Mouse (Mus musculus) heart, postnatal 10 days (tissue): ENCODE measurements at regions not wholly inside any gene's neighbourhood (a gene's known extent, or its start where the extent isn't known, plus 50 kb on each side); places are given as distances from the start of the nearest gene placed in this dataset.
A peak's percentile ranks its signal among the peaks of the same experiment; 100 is the strongest.

Experiments used
- DNase-seq, 2 experiments: peaks; one replicate each; pipeline ENCODE4 v3.0.0; 2021
- intact Hi-C: fragments of 180-260 bp; cut with DNase I; formaldehyde crosslinking; loops from one replicate; pipeline ENCODE4 v1.15.1; 2025

- no peak for DNase-seq
- intact Hi-C loops, result no loop called here
These were observed 98.5 kb upstream of the Pmfbp1 start for GRCm38 (mm10) chr8:109395133-109395855.

GRCm38 (mm10) chr8:109399616-109400015, 94.2 kb upstream of the Pmfbp1 start:
- intact Hi-C loops, result no loop called here
- DNase-seq, result no peak

GRCm38 (mm10) chr8:109400192-109400591, 93.6 kb upstream of the Pmfbp1 start:
- intact Hi-C loops, result no loop called here

GRCm38 (mm10) chr8:109407913-109408312, 85.9 kb upstream of the Pmfbp1 start:
- intact Hi-C loops, result no loop called here
- DNase-seq, result no peak

More at GRCm38 (mm10) chr8:109400192-109400591, 93.6 kb upstream of the Pmfbp1 start:
- no peak for DNase-seq

- DNase-seq, result no peak
These were observed 83.3 kb upstream of the Pmfbp1 start for GRCm38 (mm10) chr8:109410531-109410930.

GRCm38 (mm10) chr8:109413386-109413785, 80.4 kb upstream of the Pmfbp1 start:
- intact Hi-C loops, result no loop called here
- no peak for DNase-seq

More at GRCm38 (mm10) chr8:109410531-109410930, 83.3 kb upstream of the Pmfbp1 start:
- intact Hi-C loops, result no loop called here

GRCm38 (mm10) chr8:109415315-109415714, 78.5 kb upstream of the Pmfbp1 start:
- no peak for DNase-seq
- intact Hi-C loops, result loop anchor here (5.0 kb wide), 3 partner anchors 1533 to 1813 kb away; no protein-coding TSS in a partner anchor

GRCm38 (mm10) chr8:109415906-109416305, 77.9 kb upstream of the Pmfbp1 start:
- DNase-seq, result no peak
- intact Hi-C loops, result loop anchor here (5.0 kb wide), 3 partner anchors 1534 to 1814 kb away; no protein-coding TSS in a partner anchor

GRCm38 (mm10) chr8:109416327-109417100, 77.3 kb upstream of the Pmfbp1 start:
- intact Hi-C loops, result loop anchor here (5.0 kb wide), 3 partner anchors 1534 to 1814 kb away; no protein-coding TSS in a partner anchor
- DNase-seq, result no peak

GRCm38 (mm10) chr8:109417222-109417621, 76.6 kb upstream of the Pmfbp1 start:
- DNase-seq, result peak; percentile 11 to 37
- intact Hi-C loops, result loop anchor here (5.0 kb wide), 3 partner anchors 1535 to 1815 kb away; no protein-coding TSS in a partner anchor

- DNase-seq, result no peak
- intact Hi-C loops, result loop anchor here (5.0 kb wide), 3 partner anchors 1536 to 1816 kb away; no protein-coding TSS in a partner anchor
These were observed 75.9 kb upstream of the Pmfbp1 start for GRCm38 (mm10) chr8:109417971-109418370.

- intact Hi-C loops, result loop anchor here (5.0 kb wide), 3 partner anchors 1537 to 1817 kb away; no protein-coding TSS in a partner anchor
- no peak for DNase-seq
These were observed 74.7 kb upstream of the Pmfbp1 start for GRCm38 (mm10) chr8:109419029-109419596.

- no peak for DNase-seq
- intact Hi-C loops, result no loop called here
These were observed 69.8 kb upstream of the Pmfbp1 start for GRCm38 (mm10) chr8:109424004-109424403.

GRCm38 (mm10) chr8:109428551-109428950, 65.3 kb upstream of the Pmfbp1 start:
- intact Hi-C loops, result no loop called here

GRCm38 (mm10) chr8:109434538-109434937, 59.3 kb upstream of the Pmfbp1 start:
- no peak for DNase-seq
- intact Hi-C loops, result no loop called here

More at GRCm38 (mm10) chr8:109428551-109428950, 65.3 kb upstream of the Pmfbp1 start:
- DNase-seq, result no peak

GRCm38 (mm10) chr8:109436056-109436455, 57.8 kb upstream of the Pmfbp1 start:
- no peak for DNase-seq
- intact Hi-C loops, result no loop called here

- intact Hi-C loops, result no loop called here
- DNase-seq, result peak; percentile 6 to 25
These were observed 56.8 kb upstream of the Pmfbp1 start for GRCm38 (mm10) chr8:109436830-109437567.

GRCm38 (mm10) chr8:109438531-109438930, 55.3 kb upstream of the Pmfbp1 start:
- intact Hi-C loops, result no loop called here

More at GRCm38 (mm10) chr8:109438531-109438930, 55.3 kb upstream of the Pmfbp1 start:
- DNase-seq, result no peak
